Mouse (Mus musculus) midbrain, postnatal 0 days (tissue): ENCODE data around the gene Cdk5r1. TPM values are rescaled to one million over a fixed set of nuclear protein-coding genes. Genes with fewer than 3 reads are reported as not detected.

Source experiments
- ATAC-seq: fragments of 200-750 bp; cut with Nextera tagmentation; 2 replicates; pipeline ENCODE4 v1.8.0; 2017; ENCODE audit warnings: moderate number of reproducible peaks, mild to moderate bottlenecking, moderate TSS enrichment, moderate library complexity; ENCODE audit not compliant: low FRiP score
- DNase-seq: peaks from one replicate; pipeline ENCODE4 v3.0.0-alpha.2; 2015; ENCODE audit warnings: low spot score
- H3K27ac ChIP-seq: fragments of 300-500 bp; sonication (generic); 2 replicates; pipeline ENCODE4 v1.5.1; 2014; ENCODE audit warnings: low read depth, mild to moderate bottlenecking, low read length, mixed read lengths
- H3K27me3 ChIP-seq: fragments of 300-500 bp; sonication (generic); 2 replicates; pipeline ENCODE4 v1.6.1; 2014; ENCODE audit warnings: low read length, control low read depth, mixed read lengths; ENCODE audit not compliant: insufficient read depth
- H3K36me3 ChIP-seq: fragments of 300-500 bp; sonication (generic); 2 replicates; pipeline ENCODE4 v1.6.1; 2014; ENCODE audit warnings: low read length, control low read depth, mixed read lengths; ENCODE audit not compliant: insufficient read depth
- H3K4me1 ChIP-seq: fragments of 300-500 bp; sonication (generic); 2 replicates; pipeline ENCODE4 v1.6.1; 2014; ENCODE audit warnings: mild to moderate bottlenecking, control low read depth, antibody characterized with exemption, low read length, mixed read lengths; ENCODE audit not compliant: insufficient read depth
- H3K4me2 ChIP-seq: fragments of 300-500 bp; sonication (generic); 2 replicates; pipeline ENCODE4 v1.6.1; 2014; ENCODE audit warnings: low read depth, mild to moderate bottlenecking, low read length, mixed read lengths; ENCODE audit not compliant: poor library complexity, severe bottlenecking
- H3K4me3 ChIP-seq: fragments of 300-500 bp; sonication (generic); 2 replicates; pipeline ENCODE4 v1.5.1; 2014; ENCODE audit warnings: low read depth, mild to moderate bottlenecking, low read length, moderate library complexity
- H3K9ac ChIP-seq: fragments of 300-500 bp; sonication (generic); replicated peaks from 2 replicates; pipeline ENCODE4 v1.6.1; 2014; ENCODE audit warnings: mild to moderate bottlenecking, low read length, moderate library complexity, mixed read lengths; ENCODE audit not compliant: poor library complexity, severe bottlenecking
- H3K9me3 ChIP-seq: fragments of 300-500 bp; sonication (generic); 2 replicates; pipeline ENCODE4 v1.6.1; 2016; ENCODE audit warnings: low read length, control low read depth
- CTCF ChIP-seq: IDR thresholded peaks from 2 replicates; pipeline ENCODE4 v1.5.1; 2016; ENCODE audit warnings: antibody characterized with exemption, mild to moderate bottlenecking
- WGBS: fragments of 180-500 bp; shearing (Covaris S2); extraction: QIAGEN DNeasy Blood & Tissue Kit; methylation state at CpG from one replicate; pipeline ENCODE4 v1.1.7; 2014; 5-methylcytosine and 5-hydroxymethylcytosine counted together
- polyA plus RNA-seq: library from polyadenylated mRNA; unstranded; fragments of >200 nt; fragmentation: Nextera tagmentation; extraction: Ambion mirVana; gene quantifications from 2 replicates; pipeline ENCODE4 v1.2.1, GENCODE M21; 2015
- total RNA-seq: library from RNA; depleted of rRNA; stranded (reverse); fragments of >200 nt; gene quantifications from 2 replicates; pipeline ENCODE4 v1.2.3, GENCODE M21; 2014

Gene Cdk5r1
- total and polyA plus RNA-seq, 2 experiments from 2014 or later: 85.2 to 420 TPM

- ATAC-seq (no peak), DNase-seq (no peak)
- Histone ChIP-seq H3K4me3 (no peak overlapping the region), H3K27me3 (no peaks in the 10 kb centered on the region), H3K4me2 (no peak overlapping the region), H3K9ac (no peak overlapping the region), H3K27ac (no peak overlapping the region), H3K9me3 (no peaks in the 10 kb centered on the region), H3K36me3 (no peaks in the 10 kb centered on the region), H3K4me1 (peaks cover 39% of the 10 kb centered on the region)
- WGBS: 54% methylated on average over 8 of the region's 8 CpGs
- no peak for TF ChIP-seq CTCF
Measured at GRCm38 (mm10) chr11:80515895-80516294, 39.1 kb downstream of the Cdk5r1 start.

DNA sequence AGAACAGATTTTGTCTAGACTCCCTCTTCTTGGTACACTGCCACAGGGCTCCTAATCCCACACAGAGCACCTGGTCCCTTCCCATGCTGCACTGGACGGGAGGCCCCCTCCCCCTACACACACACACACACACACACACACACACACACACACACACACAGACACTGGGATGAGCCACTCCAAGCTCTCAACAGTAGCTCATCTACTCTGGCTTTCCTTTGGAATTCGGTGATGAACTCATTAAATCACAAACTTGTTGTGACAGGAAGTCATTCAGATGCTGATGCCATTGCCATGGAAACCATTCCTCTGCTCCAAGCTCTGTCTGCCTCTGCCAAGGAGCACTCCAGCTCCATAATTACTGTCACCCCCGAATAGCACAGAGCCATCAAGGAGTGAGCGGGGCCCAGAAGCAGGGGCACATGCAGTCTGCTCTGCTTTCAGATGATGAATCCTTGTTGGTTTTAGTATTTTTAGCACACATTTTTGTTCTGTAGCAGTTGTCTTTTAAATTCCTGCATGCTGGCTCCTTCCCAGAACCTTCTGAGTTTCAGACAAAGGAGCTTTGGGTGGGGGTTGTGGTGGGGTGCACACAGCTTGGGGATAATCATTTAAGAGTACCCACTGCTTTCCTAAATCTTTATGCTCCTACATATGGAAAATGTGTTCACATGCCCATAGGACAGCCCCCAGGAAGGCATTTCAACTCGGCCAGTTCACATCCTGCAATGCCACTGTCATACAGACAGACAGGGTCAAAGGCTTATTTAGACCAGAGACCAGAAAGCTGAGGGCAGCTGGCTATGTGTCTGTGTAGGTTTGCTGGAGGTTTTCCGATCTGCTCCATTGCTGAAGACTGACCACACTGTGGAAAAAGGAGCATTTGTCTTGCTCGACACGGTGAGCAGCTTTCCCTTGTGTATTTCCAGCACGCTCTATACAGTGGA, 41.9 kb downstream of the Cdk5r1 start:
- Histone ChIP-seq H3K4me2 (0 out of 2 replicates have a peak overlapping the region, but pooled peaks have one; percentile 1), H3K27me3 (no peaks in the 10 kb centered on the region), H3K36me3 (no peaks in the 10 kb centered on the region), H3K27ac (peak overlapping the region; percentile 88), H3K9ac (peak overlapping the region; percentile 5; the same call in 1 of the 2 replicates), H3K9me3 (no peaks in the 10 kb centered on the region), H3K4me1 (peaks cover 35% of the 10 kb centered on the region), H3K4me3 (no peak overlapping the region)
- no peak for TF ChIP-seq CTCF
- ATAC-seq (peak; percentile 94), DNase-seq (peak; percentile 96)
- WGBS: 8% methylated on average over 9 of the region's 9 CpGs

GRCm38 (mm10) chr11:80521148-80521547, 44.3 kb downstream of the Cdk5r1 start:
- H3K9me3 ChIP-seq: no peaks in the 10 kb centered on the region
- no peak for DNase-seq
- no peaks in the 10 kb centered on the region for H3K27me3 ChIP-seq
- ATAC-seq: no peak
- peaks cover 21% of the 10 kb centered on the region for H3K4me1 ChIP-seq
- no peak overlapping the region for H3K4me3 ChIP-seq
- TF ChIP-seq CTCF: no peak
- WGBS: 55% methylated on average over 2 of the region's 2 CpGs
- H3K9ac ChIP-seq: no peak overlapping the region
- H3K4me2 ChIP-seq: no peak overlapping the region
- no peak overlapping the region for H3K27ac ChIP-seq
- H3K36me3 ChIP-seq: no peaks in the 10 kb centered on the region

GRCm38 (mm10) chr11:80522852-80523251, 46.0 kb downstream of the Cdk5r1 start:
- ATAC-seq: no peak

GRCm38 (mm10) chr11:80523410-80523809, 46.6 kb downstream of the Cdk5r1 start:
- Histone ChIP-seq H3K4me2 (no peak overlapping the region), H3K9me3 (no peaks in the 10 kb centered on the region), H3K4me3 (no peak overlapping the region), H3K4me1 (peaks cover 14% of the 10 kb centered on the region), H3K27me3 (no peaks in the 10 kb centered on the region), H3K27ac (no peak overlapping the region), H3K9ac (no peak overlapping the region), H3K36me3 (no peaks in the 10 kb centered on the region)
- TF ChIP-seq CTCF: no peak
- DNase-seq (no peak), ATAC-seq (no peak)
- WGBS: 67% methylated on average over 4 of the region's 4 CpGs

More at GRCm38 (mm10) chr11:80522852-80523251, 46.0 kb downstream of the Cdk5r1 start:
- H3K4me1 ChIP-seq: peaks cover 20% of the 10 kb centered on the region
- H3K27ac ChIP-seq: no peak overlapping the region
- TF ChIP-seq CTCF: no peak
- H3K9ac ChIP-seq: no peak overlapping the region
- H3K36me3 ChIP-seq: no peaks in the 10 kb centered on the region
- H3K9me3 ChIP-seq: no peaks in the 10 kb centered on the region
- no peak overlapping the region for H3K4me2 ChIP-seq
- no peaks in the 10 kb centered on the region for H3K27me3 ChIP-seq
- 73% methylated on average over 2 of the region's 2 CpGs for WGBS
- H3K4me3 ChIP-seq: no peak overlapping the region
- no peak for DNase-seq

- Histone ChIP-seq H3K9me3 (no peaks in the 10 kb centered on the region), H3K27ac (no peak overlapping the region), H3K4me2 (no peak overlapping the region), H3K4me3 (no peak overlapping the region), H3K36me3 (no peaks in the 10 kb centered on the region), H3K27me3 (no peaks in the 10 kb centered on the region), H3K4me1 (peaks cover 7% of the 10 kb centered on the region; the same call in 1 of the 2 replicates), H3K9ac (no peak overlapping the region)
- no peak for DNase-seq
- ATAC-seq: no peak
- no peak for TF ChIP-seq CTCF
- 94% methylated on average over 5 of the region's 5 CpGs for WGBS
Measured at GRCm38 (mm10) chr11:80524213-80524612, 47.4 kb downstream of the Cdk5r1 start.
